Mouse (Mus musculus) myocyte (in vitro differentiated cells): ENCODE measurements at regions not wholly inside any gene's neighbourhood (a gene's known extent, or its start where the extent isn't known, plus 50 kb on each side); places are given as distances from the start of the nearest gene placed in this dataset.

Experiments used
- H3K27me3 ChIP-seq: one replicate; pipeline ENCODE4 v1.6.1; 2011; ENCODE audit not compliant: control insufficient read depth, insufficient read depth, insufficient read length
- H3K36me3 ChIP-seq: one replicate; pipeline ENCODE4 v1.6.1; 2011; ENCODE audit not compliant: control insufficient read depth, insufficient read depth
- H3K4me2 ChIP-seq: one replicate; pipeline ENCODE4 v1.6.1; 2011; ENCODE audit warnings: low read depth, control low read depth
- H3K4me3 ChIP-seq: one replicate; pipeline ENCODE4 v1.5.1; 2011; ENCODE audit warnings: mild to moderate bottlenecking, control low read depth, moderate library complexity
- H3K79me2 ChIP-seq: one replicate; pipeline ENCODE4 v1.6.1; 2011; ENCODE audit not compliant: control insufficient read depth, insufficient read depth
- H3ac ChIP-seq: one replicate; pipeline ENCODE4 v1.6.1; 2011; ENCODE audit not compliant: control insufficient read depth, insufficient read length
- CEBPB ChIP-seq: IDR thresholded peaks from 2 replicates; pipeline ENCODE4 v1.6.1; 2011; ENCODE audit warnings: mild to moderate bottlenecking, moderate library complexity; ENCODE audit not compliant: poor library complexity, insufficient read depth, severe bottlenecking
- E2F4 ChIP-seq: IDR thresholded peaks from one replicate; pipeline ENCODE4 v1.6.1; 2011; ENCODE audit warnings: mild to moderate bottlenecking, control low read depth, moderate library complexity; ENCODE audit not compliant: insufficient read depth
- MAX ChIP-seq: IDR thresholded peaks from one replicate; pipeline ENCODE4 v1.6.1; 2011; ENCODE audit warnings: low read depth, mild to moderate bottlenecking, control low read depth
- MYOD1 ChIP-seq, 3 experiments: IDR thresholded peaks; one replicate each; pipeline ENCODE4 v1.6.1; 2011; ENCODE audit warnings: control low read depth in 2 of 3, low read depth in 2 of 3, mild to moderate bottlenecking in 2 of 3, moderate library complexity in 1 of 3; ENCODE audit not compliant: insufficient read length in 2 of 3, control insufficient read depth in 1 of 3
- MYOG ChIP-seq, 3 experiments: IDR thresholded peaks; one replicate each; pipeline ENCODE4 v1.6.1; 2011; ENCODE audit warnings: control low read depth in 2 of 3, low read depth in 2 of 3, mild to moderate bottlenecking in 2 of 3; ENCODE audit not compliant: insufficient read length in 2 of 3, control insufficient read depth in 1 of 3, insufficient read depth in 1 of 3
- POLR2A ChIP-seq: IDR thresholded peaks from one replicate; pipeline ENCODE4 v1.6.1; 2011; ENCODE audit warnings: low read depth, mild to moderate bottlenecking, control low read depth, moderate library complexity; ENCODE audit not compliant: insufficient read length
- POLR2AphosphoS2 ChIP-seq: IDR thresholded peaks from one replicate; pipeline ENCODE4 v1.6.1; 2011; ENCODE audit warnings: low read depth, control low read depth; ENCODE audit not compliant: insufficient read length
- REST ChIP-seq: IDR thresholded peaks from one replicate; pipeline ENCODE4 v1.6.1; 2011; ENCODE audit warnings: mild to moderate bottlenecking, control low read depth, moderate library complexity; ENCODE audit not compliant: insufficient read depth, insufficient read length
- SRF ChIP-seq: IDR thresholded peaks from one replicate; pipeline ENCODE4 v1.6.1; 2011; ENCODE audit warnings: low read depth; ENCODE audit not compliant: control insufficient read depth, insufficient read length
- TCF12 ChIP-seq: IDR thresholded peaks from one replicate; pipeline ENCODE4 v1.6.1; 2011; ENCODE audit warnings: mild to moderate bottlenecking, control low read depth; ENCODE audit not compliant: poor library complexity, insufficient read depth, severe bottlenecking
- TCF3 ChIP-seq: IDR thresholded peaks from one replicate; pipeline ENCODE4 v1.6.1; 2011; ENCODE audit warnings: low read depth, control low read depth; ENCODE audit not compliant: insufficient read length
- USF1 ChIP-seq: IDR thresholded peaks from one replicate; pipeline ENCODE4 v1.6.1; 2011; ENCODE audit warnings: low read depth, mild to moderate bottlenecking, control low read depth, moderate library complexity

- Histone ChIP-seq H3K36me3 (no peaks in the 10 kb centered on the region), H3K4me2 (no peak overlapping the region), H3ac (no peak overlapping the region), H3K27me3 (no peaks in the 10 kb centered on the region), H3K79me2 (no peaks in the 10 kb centered on the region), H3K4me3 (no peak overlapping the region)
- TF ChIP-seq CEBPB (no peak), TCF12 (no peak), REST (no peak), POLR2A (no peak), MAX (no peak), SRF (no peak), TCF3 (no peak), POLR2AphosphoS2 (no peak), E2F4 (no peak), MYOD1 (IDR thresholded peaks at IDR 0.05; ENCODE audit: control insufficient read depth in 1 of 3, insufficient read length in 2 of 3, low read depth in 2 of 3) (no peak), USF1 (no peak), MYOG (IDR thresholded peaks at IDR 0.05; ENCODE audit: control insufficient read depth in 1 of 3, insufficient read depth in 1 of 3, insufficient read length in 2 of 3, low read depth in 2 of 3) (no peak)
Measured at GRCm38 (mm10) chr6:41136717-41137400, 101.5 kb upstream of the 2210010C04Rik start.

GRCm38 (mm10) chr6:41135160-41135559, 99.9 kb upstream of the 2210010C04Rik start:
- Histone ChIP-seq H3K4me2 (no peak overlapping the region), H3K36me3 (no peaks in the 10 kb centered on the region), H3K27me3 (no peaks in the 10 kb centered on the region), H3K4me3 (no peak overlapping the region), H3ac (no peak overlapping the region), H3K79me2 (no peaks in the 10 kb centered on the region)
- TF ChIP-seq MYOG (IDR thresholded peaks at IDR 0.05; ENCODE audit: control insufficient read depth in 1 of 3, insufficient read depth in 1 of 3, insufficient read length in 2 of 3, low read depth in 2 of 3) (no peak), TCF3 (no peak), MAX (no peak), CEBPB (no peak), REST (no peak), MYOD1 (IDR thresholded peaks at IDR 0.05; ENCODE audit: control insufficient read depth in 1 of 3, insufficient read length in 2 of 3, low read depth in 2 of 3) (no peak), USF1 (no peak), SRF (no peak), TCF12 (no peak), POLR2AphosphoS2 (no peak), E2F4 (no peak), POLR2A (no peak)

- Histone ChIP-seq H3K79me2 (no peaks in the 10 kb centered on the region), H3K36me3 (no peaks in the 10 kb centered on the region), H3ac (no peak overlapping the region), H3K4me3 (no peak overlapping the region), H3K4me2 (no peak overlapping the region), H3K27me3 (no peaks in the 10 kb centered on the region)
- no peak for TF ChIP-seq MYOD1 (IDR thresholded peaks at IDR 0.05; ENCODE audit: control insufficient read depth in 1 of 3, insufficient read length in 2 of 3, low read depth in 2 of 3)
Measured at GRCm38 (mm10) chr6:41129906-41130305, 94.6 kb upstream of the 2210010C04Rik start.

- Histone ChIP-seq H3ac (no peak overlapping the region), H3K4me3 (no peak overlapping the region)
Measured at GRCm38 (mm10) chr6:41127816-41128215, 92.5 kb upstream of the 2210010C04Rik start.

GRCm38 (mm10) chr6:41126855-41127254, 91.5 kb upstream of the 2210010C04Rik start:
- no peak for TF ChIP-seq E2F4
- no peak for TF ChIP-seq REST
- no peak for TF ChIP-seq TCF12
- no peak for TF ChIP-seq MAX
- TF ChIP-seq POLR2A, result no peak
- TF ChIP-seq CEBPB, result no peak
- no peak for TF ChIP-seq TCF3
- no peak for TF ChIP-seq MYOG (IDR thresholded peaks at IDR 0.05; ENCODE audit: control insufficient read depth in 1 of 3, insufficient read depth in 1 of 3, insufficient read length in 2 of 3, low read depth in 2 of 3)
- TF ChIP-seq SRF, result no peak
- Histone ChIP-seq H3K27me3 (no peaks in the 10 kb centered on the region), H3K4me2 (no peak overlapping the region), H3K4me3 (no peak overlapping the region), H3K36me3 (no peaks in the 10 kb centered on the region), H3K79me2 (no peaks in the 10 kb centered on the region), H3ac (no peak overlapping the region)

More at GRCm38 (mm10) chr6:41127816-41128215, 92.5 kb upstream of the 2210010C04Rik start:
- no peaks in the 10 kb centered on the region for H3K36me3 ChIP-seq
- no peaks in the 10 kb centered on the region for H3K79me2 ChIP-seq
- no peak overlapping the region for H3K4me2 ChIP-seq
- no peaks in the 10 kb centered on the region for H3K27me3 ChIP-seq
- no peak for TF ChIP-seq USF1
